Mouse (Mus musculus): ENCODE measurements around the gene Slfn5.
"Not testable (repeated sequence)": the region's sequence is repeated elsewhere in the genome, so short reads cannot be mapped to it uniquely, and the experiment has no call there.

The Slfn5 gene

DNA sequence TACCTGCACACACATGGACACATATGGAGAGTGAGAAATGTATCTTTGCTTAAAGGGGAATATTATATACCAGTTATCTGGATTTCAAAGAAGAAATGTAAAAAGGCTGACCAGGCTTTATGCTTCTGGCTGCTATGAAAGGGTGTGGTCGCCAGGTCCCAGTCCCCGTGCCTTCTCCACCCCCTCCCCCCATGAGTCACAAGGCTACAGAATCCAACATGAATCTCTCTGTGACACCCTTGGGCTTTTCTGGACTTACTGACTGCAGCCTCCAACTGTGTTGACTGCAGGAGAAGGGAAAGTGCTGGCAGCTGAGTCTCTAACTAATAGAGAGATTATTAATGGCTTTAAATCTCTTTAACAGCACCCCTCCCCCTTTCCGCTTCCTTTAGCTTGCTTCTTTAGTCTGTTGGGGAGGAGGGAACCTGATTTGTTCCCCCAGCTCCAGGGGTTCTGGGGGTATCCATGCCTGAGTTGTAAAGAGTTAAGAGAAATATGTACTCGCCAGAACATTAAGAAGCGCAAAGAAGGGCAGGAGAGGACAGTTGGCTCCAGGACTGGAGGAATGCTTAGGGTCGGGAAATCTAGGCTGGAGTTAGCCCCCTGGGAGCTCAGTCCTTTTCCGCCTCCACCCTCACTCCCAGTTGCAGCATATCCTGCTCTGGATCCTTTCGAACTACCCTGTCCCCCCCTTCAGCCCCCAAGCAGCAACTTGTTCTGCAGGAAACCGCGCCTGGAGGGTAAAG lies at the start of gene Slfn5:
Gene Slfn5, plus strand, starts transcription at position 614 of the 746 bp plus-strand sequence.
- DNase-seq (ENCODE audit: low spot score in 2 of 2) = no peak

- DNase-seq (ENCODE audit: low spot score in 2 of 2) = no peak
Measured at GRCm38 (mm10) chr11:82901606-82902310, 49.4 kb upstream of the Slfn5 start.

DNA sequence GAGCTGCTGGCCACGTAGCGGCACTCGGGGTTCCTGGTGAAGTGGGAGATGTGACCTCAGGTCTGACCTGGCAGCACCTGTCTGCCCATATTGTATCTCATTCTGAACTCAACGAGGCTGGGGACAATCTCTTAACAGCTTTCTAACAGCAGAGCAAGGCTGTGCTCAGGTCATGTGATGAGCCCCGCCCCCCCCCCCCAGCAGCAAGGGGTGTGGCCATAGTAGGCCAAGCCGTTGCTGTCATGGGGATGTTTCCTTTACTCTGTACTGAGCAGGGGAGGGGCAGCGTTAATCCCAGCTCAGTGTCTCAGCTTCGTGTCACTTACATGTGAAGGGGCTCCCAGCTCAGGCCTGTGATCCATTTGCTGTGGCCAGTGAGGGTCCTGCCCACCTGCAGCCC lies 46.2 kb upstream of the Slfn5 start:
- DNase-seq (ENCODE audit: low spot score in 2 of 2) = no peak

DNA sequence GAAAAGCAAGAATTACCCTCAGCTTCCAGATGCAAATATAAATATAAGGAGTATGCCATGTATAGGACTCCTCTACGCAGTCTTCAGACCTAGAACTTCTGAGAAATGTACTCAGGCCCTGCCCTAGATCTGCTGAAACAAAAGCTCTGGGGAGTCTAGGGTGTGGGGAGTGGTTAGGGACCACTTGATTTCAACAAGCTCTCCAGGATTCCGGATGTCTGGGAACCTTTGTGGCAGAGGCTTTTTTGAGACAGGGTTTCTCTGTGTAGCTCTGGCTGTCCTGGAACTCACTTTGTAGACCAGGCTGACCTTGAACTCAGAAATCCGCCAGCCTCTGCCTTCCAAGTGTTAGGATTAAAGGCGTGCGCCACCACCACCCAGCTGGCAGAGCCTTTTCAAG lies 45.3 kb upstream of the Slfn5 start:
- DNase-seq (ENCODE audit: low spot score in 2 of 2) = no peak

DNA sequence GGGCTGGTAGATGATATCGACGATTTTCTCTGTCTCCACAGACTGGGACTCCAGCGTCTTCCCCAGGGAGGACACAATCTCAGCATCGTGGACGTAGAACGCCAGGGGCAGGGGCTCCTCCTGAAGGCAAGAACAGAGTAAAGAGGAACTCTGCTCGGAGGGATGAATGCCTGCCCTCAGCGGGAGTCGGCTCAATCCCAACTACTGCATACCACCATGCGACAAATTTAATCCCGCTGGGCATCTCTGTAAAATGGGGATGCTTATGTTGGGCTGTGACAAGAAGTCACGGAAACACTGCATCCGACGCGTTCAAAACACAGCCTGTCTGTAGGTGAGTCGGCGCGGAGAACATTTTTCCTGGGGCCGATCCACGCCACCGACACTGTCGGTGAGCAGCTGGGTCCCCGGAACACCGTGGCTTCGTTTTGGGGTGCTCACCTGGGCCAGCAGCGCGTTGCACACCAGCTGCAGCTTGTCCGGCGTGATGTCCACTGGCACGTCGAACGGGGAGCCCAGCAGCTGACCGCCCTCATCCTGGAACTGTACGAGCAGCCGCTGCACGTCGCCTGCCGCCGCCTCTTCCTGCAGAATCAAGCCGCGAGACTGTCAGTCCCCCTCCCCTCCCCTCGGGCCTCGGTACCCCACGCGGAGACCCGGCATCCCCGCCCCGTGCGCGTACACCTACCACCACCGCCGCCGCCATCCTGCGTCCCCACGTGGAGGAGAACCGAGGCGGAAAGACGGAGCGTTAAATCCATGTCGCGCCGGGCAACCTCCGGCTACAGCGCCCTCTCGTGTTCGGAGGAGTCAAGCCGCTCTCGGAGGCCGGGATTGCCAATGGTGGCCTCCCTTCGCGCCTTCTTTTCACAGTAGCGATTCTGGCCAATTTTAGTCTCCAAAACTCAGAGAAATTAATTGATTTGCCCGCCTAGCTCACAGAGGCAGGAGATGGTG lies 43.2 kb upstream of the Slfn5 start, which contains the start of gene Nle1:
Gene Nle1, minus strand, starts transcription at position 761 of the 957 bp plus-strand sequence.
- peak; percentile 87 to 91 for DNase-seq (ENCODE audit: low spot score in 2 of 2)

DNA sequence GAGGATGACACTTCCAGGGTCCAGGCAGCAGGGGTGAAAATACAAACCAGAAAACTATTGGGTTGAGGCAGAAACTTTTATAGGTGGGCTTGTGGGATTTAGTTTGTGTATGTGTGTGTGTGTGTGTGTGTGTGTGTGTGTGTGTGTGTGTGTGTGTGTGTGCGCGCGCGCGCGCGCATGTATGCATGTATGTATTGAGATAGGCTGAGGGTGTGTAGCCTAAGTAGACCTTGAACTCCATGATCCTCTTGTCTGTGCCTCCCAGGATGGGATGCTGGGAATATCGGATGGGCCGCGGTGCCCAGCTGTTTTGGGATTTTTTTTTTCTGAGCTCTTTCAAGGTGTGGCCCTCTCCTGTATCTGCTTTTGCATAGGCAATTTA lies 42.5 kb upstream of the Slfn5 start:
- DNase-seq (ENCODE audit: low spot score in 2 of 2) = no peak

DNA sequence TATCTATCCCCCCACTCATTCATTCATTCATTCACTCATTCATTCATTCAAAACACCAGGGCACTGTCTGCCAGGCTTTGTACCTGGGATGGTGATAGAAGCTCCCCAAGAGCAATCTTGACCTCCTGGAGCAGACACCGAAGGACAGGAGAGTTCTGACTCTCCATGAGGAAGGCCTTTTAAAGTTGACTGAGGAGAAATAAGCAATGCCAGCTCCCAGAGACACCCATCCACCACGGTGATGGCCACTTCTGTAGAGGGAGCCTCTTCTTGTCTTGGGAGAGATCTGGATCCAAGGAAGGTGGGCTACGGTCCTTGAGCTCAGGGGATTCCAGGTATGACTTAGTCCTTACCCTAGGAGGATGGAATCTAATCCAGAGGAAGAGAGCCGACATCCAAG lies 40.9 kb upstream of the Slfn5 start, which contains the start of gene Unc45b:
Gene Unc45b, plus strand, starts transcription at position 301 of the 400 bp plus-strand sequence.
- DNase-seq (ENCODE audit: low spot score in 2 of 2) = no peak

DNA sequence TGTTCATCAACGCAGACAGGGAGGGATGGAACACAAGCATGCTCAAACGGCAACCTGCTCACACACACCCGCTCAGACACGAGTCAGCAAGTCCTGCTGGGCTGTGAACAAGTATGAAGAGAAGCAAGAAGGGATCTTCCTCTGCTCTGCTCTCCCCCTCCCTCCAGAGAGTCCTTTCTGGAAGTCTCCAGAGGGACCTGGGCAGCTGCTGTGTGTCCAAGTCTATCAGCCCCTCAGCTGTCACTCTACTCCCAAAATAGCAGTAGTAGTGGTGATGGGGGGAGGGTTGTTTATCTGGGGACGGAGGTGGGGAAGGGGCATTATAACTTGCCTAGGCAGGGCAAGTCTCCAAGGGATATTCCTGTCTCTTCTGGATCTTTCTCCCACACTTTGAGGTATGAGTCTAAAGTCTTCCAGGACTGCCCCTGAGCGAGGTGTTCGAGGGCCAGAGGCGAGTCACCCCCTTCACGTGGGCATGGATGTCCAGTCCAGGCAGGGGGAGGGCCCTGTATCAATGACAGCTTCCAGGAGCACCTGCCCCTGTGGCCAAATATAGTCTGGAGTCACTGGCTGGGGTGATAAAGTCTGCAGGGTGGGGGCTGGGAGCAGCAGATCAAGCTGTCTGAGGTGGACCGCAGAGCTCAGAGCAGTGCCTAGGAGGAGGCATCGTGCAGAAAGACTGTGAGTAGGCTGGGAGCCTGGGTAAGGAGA lies 40.3 kb upstream of the Slfn5 start:
- no peak for DNase-seq (ENCODE audit: low spot score in 2 of 2)

DNA sequence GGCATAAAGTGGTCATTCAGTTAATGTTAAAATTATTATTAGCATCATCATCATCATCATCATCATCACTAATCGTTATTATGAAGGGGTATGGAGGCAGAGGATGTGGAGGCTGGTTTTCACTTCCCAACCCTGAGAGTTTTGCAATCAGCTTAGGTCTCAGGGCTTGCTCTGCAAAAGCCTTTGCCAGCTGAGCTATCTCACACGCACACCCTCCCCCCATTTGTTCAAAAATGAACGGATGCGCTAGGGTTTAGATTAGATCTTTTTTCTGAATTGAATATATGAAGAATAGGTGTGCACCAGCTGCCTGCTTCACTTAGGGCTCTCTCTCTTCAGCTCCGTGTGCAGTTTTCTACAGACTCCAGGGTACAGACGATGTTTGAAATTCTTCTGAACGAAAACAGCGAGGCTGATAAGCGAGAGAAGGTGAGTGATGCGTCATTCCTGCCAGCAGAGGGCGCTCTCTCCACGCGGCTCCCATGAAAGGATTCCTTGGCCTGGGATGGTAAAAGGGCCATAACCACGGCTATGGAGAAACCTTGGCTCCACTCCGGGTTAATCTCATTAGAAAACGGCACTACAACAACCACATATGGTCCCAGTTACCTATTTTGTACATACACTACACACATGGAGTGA lies 36.3 kb upstream of the Slfn5 start:
- peak; percentile 38 to 50 for DNase-seq (ENCODE audit: low spot score in 2 of 2)

DNA sequence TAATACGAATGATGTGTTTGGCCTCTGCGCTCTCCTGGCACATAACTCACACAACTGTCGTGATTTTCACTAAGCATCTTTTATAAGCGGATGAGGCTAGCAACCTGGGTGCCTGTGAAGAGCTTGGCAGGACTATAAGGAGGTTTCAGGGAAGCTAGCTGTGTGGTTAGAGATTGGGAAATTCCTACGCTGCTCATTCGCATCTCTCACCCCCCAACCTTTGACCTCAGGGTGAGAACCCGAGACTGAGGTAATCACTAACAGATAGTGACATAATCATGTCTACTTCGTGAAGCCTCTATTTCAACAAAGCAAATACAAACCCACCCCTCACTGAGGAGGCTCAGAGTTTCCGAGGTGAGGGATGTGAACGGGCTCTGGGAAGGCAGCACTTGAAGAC lies 30.4 kb upstream of the Slfn5 start:
- DNase-seq (ENCODE audit: low spot score in 2 of 2) = no peak

- no peak for DNase-seq (ENCODE audit: low spot score in 2 of 2)
Measured at GRCm38 (mm10) chr11:82921691-82922090, 29.5 kb upstream of the Slfn5 start.

DNA sequence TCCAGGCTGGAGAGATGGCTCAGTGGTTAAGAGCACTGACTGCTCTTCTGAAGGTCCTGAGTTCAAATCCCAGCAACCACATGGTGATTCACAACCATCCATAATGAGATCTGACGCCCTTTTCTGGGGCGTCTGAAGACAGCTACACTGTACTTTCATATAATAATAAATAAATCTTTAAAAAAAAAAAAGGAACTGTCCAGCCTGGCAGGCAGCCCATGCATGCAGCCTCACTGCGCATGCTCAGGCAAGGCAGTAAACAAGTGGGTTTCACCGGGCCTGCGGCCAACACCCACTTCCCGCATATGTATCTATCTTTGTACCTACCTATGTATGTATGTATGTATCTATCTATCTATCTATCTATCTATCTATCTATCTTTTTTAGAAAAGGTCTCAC lies 27.2 kb upstream of the Slfn5 start:
- DNase-seq (ENCODE audit: low spot score in 2 of 2) = not testable (repeated sequence)

DNA sequence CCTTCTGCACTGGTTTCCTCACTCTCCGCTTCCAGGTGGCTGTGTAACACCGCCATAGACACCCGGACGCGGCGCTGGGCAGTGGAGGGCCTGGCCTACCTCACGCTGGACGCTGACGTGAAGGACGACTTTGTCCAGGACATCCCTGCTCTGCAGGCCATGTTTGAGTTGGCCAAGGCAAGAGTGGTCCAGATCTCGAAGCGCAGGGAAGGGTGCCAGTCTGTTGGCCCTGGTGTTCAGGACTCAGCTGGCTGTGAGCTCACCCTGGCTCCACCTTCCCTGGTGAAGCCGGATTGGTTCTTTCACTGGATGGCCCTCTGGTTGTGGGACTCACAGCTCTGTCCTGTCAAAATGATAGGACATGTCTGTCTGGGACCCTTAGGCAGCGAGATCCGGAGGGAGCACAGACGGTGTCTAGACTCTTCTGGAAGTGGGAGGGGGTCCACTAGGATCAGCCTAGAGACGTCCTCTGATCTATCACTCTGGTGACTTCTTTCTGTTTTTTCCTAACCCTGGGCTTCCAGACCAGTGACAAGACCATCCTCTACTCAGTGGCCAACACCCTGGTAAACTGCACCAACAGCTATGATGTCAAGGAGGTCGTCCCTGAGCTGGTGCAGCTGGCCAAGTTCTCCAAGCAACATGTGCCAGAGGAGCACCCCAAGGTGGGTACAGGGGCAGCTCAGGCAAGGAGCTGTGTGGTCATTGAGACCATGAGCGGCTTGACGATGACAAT lies 22.1 kb upstream of the Slfn5 start:
- no peak for DNase-seq (ENCODE audit: low spot score in 2 of 2)

DNA sequence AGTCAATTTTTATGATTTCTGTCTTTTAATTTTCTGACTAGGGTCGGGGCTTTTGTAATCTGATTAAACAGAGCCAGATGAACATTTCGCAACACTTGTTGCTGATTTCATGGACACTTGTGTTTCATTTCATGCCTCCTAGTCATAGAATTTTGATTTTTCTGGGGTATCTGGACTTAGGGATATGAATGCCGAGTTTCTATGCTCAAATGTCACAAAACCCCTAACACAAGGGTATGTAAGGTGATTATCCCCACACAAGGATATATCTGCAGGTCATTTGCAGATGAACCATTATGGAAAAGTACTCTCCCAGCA lies 21.6 kb upstream of the Slfn5 start:
- no peak for DNase-seq (ENCODE audit: low spot score in 2 of 2)

GRCm38 (mm10) chr11:82930391-82930955 lies 20.7 kb upstream of the Slfn5 start:
- not testable (repeated sequence) for DNase-seq (ENCODE audit: low spot score in 2 of 2)

GRCm38 (mm10) chr11:82931161-82931560 lies 20.0 kb upstream of the Slfn5 start:
- DNase-seq (ENCODE audit: low spot score in 2 of 2) = not testable (repeated sequence)

- DNase-seq (ENCODE audit: low spot score in 2 of 2) = not testable (repeated sequence)
Measured at GRCm38 (mm10) chr11:82931671-82932450, 19.3 kb upstream of the Slfn5 start.

DNA sequence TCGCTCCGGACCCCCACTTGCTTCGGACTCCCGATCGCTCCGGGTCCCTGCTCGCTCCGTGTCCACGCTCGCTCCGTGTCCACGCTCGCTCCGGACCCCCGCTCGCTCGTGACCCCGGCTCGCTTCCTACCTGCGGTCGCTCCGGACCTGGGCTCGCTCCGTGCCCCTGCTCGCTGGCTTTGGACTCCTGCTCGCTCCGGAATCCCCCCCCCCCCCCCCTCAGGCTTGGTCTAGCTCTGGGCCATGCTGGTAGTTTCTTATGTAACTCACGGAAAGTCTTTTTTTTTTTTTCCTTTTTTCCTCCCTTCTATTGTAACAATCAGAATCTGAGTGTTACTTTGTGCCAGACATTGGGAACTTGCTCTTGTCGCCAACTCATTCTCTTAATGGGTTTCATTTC lies 18.0 kb upstream of the Slfn5 start:
- DNase-seq (ENCODE audit: low spot score in 2 of 2) = no peak

GRCm38 (mm10) chr11:82943336-82943735 lies 7.8 kb upstream of the Slfn5 start:
- no peak for DNase-seq (ENCODE audit: low spot score in 2 of 2)
